Mouse (Mus musculus) heart, embryonic 14.5 days (tissue): ENCODE data around the gene Fam53a. TPM values are rescaled to one million over a fixed set of nuclear protein-coding genes. Genes with fewer than 3 reads are reported as not detected.

ENCODE experiments used
- ATAC-seq: fragments of 200-750 bp; cut with Nextera tagmentation; 2 replicates; pipeline ENCODE4 v1.8.0; 2017; ENCODE audit warnings: low read depth, moderate TSS enrichment; ENCODE audit not compliant: insufficient number of reproducible peaks, insufficient read depth, low FRiP score
- H3K27ac ChIP-seq, 2 experiments: fragments of 200-500 bp in 1 of 2; fragments of 300-500 bp in 1 of 2; sonication (generic) in 1 of 2; replicated peaks in 1 of 2; 2 replicates each; pipeline ENCODE4 v1.5.1; 2012 to 2014; ENCODE audit warnings: low read depth in 2 of 2, low read length in 2 of 2, control low read depth in 1 of 2, mild to moderate bottlenecking in 1 of 2, mixed read lengths in 1 of 2; ENCODE audit not compliant: control insufficient read depth in 1 of 2, insufficient read depth in 1 of 2
- H3K27me3 ChIP-seq: fragments of 300-500 bp; sonication (generic); 2 replicates; pipeline ENCODE4 v1.6.1; 2014; ENCODE audit warnings: mild to moderate bottlenecking, low read length, control low read depth; ENCODE audit not compliant: control insufficient read depth, insufficient read depth
- H3K36me3 ChIP-seq: fragments of 300-500 bp; sonication (generic); 2 replicates; pipeline ENCODE4 v1.6.1; 2014; ENCODE audit warnings: mild to moderate bottlenecking, control low read depth, low read length, mixed read lengths; ENCODE audit not compliant: control insufficient read depth, insufficient read depth
- H3K4me1 ChIP-seq, 2 experiments: fragments of 200-500 bp in 1 of 2; fragments of 300-500 bp in 1 of 2; sonication (generic) in 1 of 2; 2 replicates each; pipeline ENCODE4 v1.6.1; 2012 to 2014; ENCODE audit warnings: low read length in 2 of 2, control low read depth in 1 of 2, mixed read lengths in 1 of 2; ENCODE audit not compliant: control insufficient read depth in 2 of 2, insufficient read depth in 2 of 2
- H3K4me2 ChIP-seq: fragments of 300-500 bp; sonication (generic); 2 replicates; pipeline ENCODE4 v1.6.1; 2014; ENCODE audit warnings: mild to moderate bottlenecking, low read length
- H3K4me3 ChIP-seq, 2 experiments: fragments of 200-500 bp in 1 of 2; fragments of 300-500 bp in 1 of 2; sonication (generic) in 1 of 2; 2 replicates each; pipeline ENCODE4 v1.5.1; 2012 to 2014; ENCODE audit warnings: low read length in 2 of 2, mild to moderate bottlenecking in 2 of 2, control low read depth in 1 of 2, low read depth in 1 of 2, moderate library complexity in 1 of 2; ENCODE audit not compliant: control insufficient read depth in 1 of 2, insufficient read depth in 1 of 2
- H3K9ac ChIP-seq: fragments of 300-500 bp; sonication (generic); 2 replicates; pipeline ENCODE4 v1.6.1; 2014; ENCODE audit warnings: mild to moderate bottlenecking, low read length
- H3K9me3 ChIP-seq: fragments of 300-500 bp; sonication (generic); 2 replicates; pipeline ENCODE4 v1.6.1; 2016; ENCODE audit warnings: low read length, control low read depth; ENCODE audit not compliant: control insufficient read depth
- WGBS: fragments of 180-500 bp; shearing (Covaris S2); extraction: QIAGEN DNeasy Blood & Tissue Kit; methylation state at CpG from one replicate; pipeline ENCODE4 v1.1.7; 2014; 5-methylcytosine and 5-hydroxymethylcytosine counted together
- polyA plus RNA-seq: library from polyadenylated mRNA; unstranded; fragments of >200 nt; fragmentation: Nextera tagmentation; extraction: Ambion mirVana; gene quantifications from 2 replicates; pipeline ENCODE4 v1.2.1, GENCODE M21; 2014

Fam53a gene
- polyA plus RNA-seq, 1 experiment from 2014 or later, result 58.3 TPM

DNA sequence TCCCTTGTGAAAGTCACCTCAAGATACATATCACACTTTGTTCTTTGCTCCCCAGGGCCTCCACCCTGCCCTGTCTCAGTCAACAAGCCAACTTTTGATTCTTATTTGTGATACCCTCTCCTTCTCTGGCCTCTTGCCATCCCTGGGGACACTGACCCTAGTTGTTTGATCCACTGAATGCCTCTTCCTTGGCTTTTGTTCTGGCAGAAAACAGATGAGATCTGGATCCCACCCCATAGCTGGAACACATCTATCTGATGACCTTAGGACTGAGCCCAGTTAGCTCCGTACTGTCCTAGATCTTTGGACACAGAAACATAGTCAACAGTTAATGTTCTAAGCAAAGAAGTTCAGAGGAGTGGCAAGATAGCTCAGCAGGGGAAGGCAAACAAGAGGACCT, 49.1 kb downstream of the Fam53a start:
- H3K36me3 ChIP-seq, result no peaks in the 10 kb centered on the region
- H3K9ac ChIP-seq, result no peak overlapping the region
- H3K4me3 ChIP-seq, result no peak overlapping the region
- no peak overlapping the region for H3K27ac ChIP-seq
- H3K27me3 ChIP-seq, result no peaks in the 10 kb centered on the region
- peaks cover 3 to 4% of the 10 kb centered on the region in 2 experiments; a peak in 2 of 4 replicates for H3K4me1 ChIP-seq
- no peak overlapping the region for H3K4me2 ChIP-seq
- H3K9me3 ChIP-seq, result no peaks in the 10 kb centered on the region
- no peak for ATAC-seq
- WGBS, result 79% methylated on average over 1 of the region's 1 CpGs

DNA sequence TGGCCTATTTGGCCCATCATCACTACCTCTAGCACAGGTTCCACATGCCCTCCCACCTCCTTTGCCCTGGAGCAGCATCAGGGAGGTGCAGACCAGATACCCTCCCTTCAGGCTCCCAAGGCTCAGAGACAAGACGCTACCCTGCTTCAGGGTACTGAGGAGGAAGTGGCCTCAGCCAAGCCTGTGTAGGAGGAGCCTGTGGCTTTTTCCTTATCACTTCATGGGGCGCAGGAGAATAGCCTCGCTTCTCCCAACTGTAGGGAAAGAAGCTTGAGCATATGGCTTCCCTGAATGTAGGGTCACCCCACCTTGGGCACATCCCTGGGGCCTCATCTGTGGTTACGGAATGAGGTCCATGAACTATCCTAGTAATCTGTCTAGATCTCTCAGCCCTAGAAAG, 55.2 kb downstream of the Fam53a start:
- H3K9ac ChIP-seq, result no peak overlapping the region
- no peaks in the 10 kb centered on the region for H3K4me1 ChIP-seq
- no peak; the same call in 1 of the 2 replicates for ATAC-seq
- WGBS, result 51% methylated on average over 4 of the region's 4 CpGs
- no peaks in the 10 kb centered on the region for H3K27me3 ChIP-seq
- H3K4me3 ChIP-seq, result no peak overlapping the region
- no peaks in the 10 kb centered on the region for H3K9me3 ChIP-seq
- H3K36me3 ChIP-seq, result no peaks in the 10 kb centered on the region
- H3K4me2 ChIP-seq, result no peak overlapping the region
- H3K27ac ChIP-seq, result no peak overlapping the region

DNA sequence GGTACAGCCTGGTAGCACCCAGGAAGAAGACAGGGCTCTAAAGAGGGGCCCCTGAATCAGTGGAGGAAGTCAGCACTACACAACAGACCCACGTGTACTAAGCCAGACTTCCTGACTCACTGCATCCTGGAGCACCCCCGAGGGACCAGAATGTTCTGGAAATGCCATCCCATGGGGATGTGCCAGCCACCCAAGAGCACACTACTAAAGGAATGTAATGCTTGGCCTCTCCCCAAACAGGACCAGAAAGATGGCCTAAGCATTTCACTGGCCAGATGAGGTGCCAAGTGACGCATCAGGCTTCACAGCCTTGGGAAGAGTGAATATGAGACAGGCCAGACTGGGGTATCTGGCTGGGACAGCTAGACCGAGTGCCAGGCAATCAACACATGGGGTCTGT, 63.5 kb downstream of the Fam53a start:
- 67% methylated on average over 4 of the region's 4 CpGs for WGBS
- no peaks in the 10 kb centered on the region for H3K4me1 ChIP-seq
- no peaks in the 10 kb centered on the region for H3K36me3 ChIP-seq

DNA sequence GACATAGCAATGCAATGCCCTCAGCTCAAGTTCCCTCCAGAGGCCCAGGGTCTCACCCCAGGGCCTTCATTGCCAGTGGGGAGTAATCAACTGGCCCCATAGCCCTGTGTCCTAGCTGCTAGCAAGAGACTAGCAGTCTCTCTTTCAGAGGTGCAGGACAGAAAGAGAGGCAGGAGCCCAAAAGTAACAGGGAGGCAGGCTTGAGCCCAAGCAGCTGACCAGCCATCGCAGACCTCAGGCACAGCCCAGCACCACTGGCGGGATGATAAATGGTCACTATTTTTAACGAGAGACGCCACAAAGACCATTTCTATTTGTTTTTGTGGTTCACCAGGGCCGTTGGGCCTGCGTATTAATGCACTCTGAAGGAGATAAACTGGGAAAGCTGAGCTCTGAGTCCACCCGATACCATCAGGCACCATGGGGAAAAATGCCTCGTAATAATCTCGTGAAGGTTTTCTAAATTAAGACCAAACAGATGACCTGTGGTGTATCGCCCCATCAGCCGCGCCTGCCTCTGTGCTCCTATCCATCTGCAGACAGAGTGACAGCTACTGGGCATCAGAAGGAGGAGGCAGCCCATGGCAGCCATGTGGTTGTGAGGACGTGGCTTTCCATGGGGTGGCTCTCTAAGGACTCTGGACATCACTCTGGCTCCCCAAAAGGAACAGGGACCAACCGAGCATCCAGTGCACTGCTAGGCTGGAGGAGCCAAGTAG, 73.0 kb downstream of the Fam53a start:
- Histone ChIP-seq H3K4me1 (no peaks in the 10 kb centered on the region), H3K27me3 (no peaks in the 10 kb centered on the region), H3K4me3 (no peak overlapping the region), H3K27ac (no peak overlapping the region), H3K9me3 (no peaks in the 10 kb centered on the region), H3K9ac (no peak overlapping the region), H3K4me2 (no peak overlapping the region), H3K36me3 (no peaks in the 10 kb centered on the region)
- ATAC-seq, result no peak
- 52% methylated on average over 14 of the region's 14 CpGs for WGBS

More for the DNA sequence above, 63.5 kb downstream of the Fam53a start:
- ATAC-seq, result no peak
- H3K9ac ChIP-seq, result no peak overlapping the region
- no peak overlapping the region for H3K27ac ChIP-seq
- H3K27me3 ChIP-seq, result no peaks in the 10 kb centered on the region
- no peak overlapping the region for H3K4me2 ChIP-seq
- H3K9me3 ChIP-seq, result no peaks in the 10 kb centered on the region
- no peak overlapping the region for H3K4me3 ChIP-seq

Other genes with a start within 250 kb of the Fam53a start
- gene Nkx1-1, start 195.7 kb downstream of the Fam53a start, polyA plus RNA-seq, result not detected in 2 replicates
- gene Gm9903, start 290 bp upstream of the Fam53a start, polyA plus RNA-seq, result 1.3 TPM in 2 replicates
- 97.7 and 102 TPM in 2 replicates for gene Slbp, start 22.9 kb upstream of the Fam53a start, polyA plus RNA-seq
- 105 and 117 TPM in 2 replicates for gene Tacc3, start 28.5 kb upstream of the Fam53a start, polyA plus RNA-seq
- 35.4 and 38.3 TPM in 2 replicates for gene Tmem129, start 28.8 kb upstream of the Fam53a start, polyA plus RNA-seq
- gene Fgfr3, start 92.0 kb upstream of the Fam53a start, polyA plus RNA-seq, result 2.7 and 3.1 TPM in 2 replicates
- 43.5 and 45.0 TPM in 2 replicates for gene Letm1, start 153.2 kb upstream of the Fam53a start, polyA plus RNA-seq
- 37.5 and 37.7 TPM in 2 replicates for gene Nsd2, start 191.1 kb upstream of the Fam53a start, polyA plus RNA-seq